Mouse (Mus musculus) G1E (cell line): ENCODE results near the gene D430041D05Rik. TPM values are rescaled to one million over a fixed set of nuclear protein-coding genes. Genes with fewer than 3 reads are reported as not detected.

Experiments used
- ATAC-seq: 2 replicates; pipeline ENCODE4 v1.8.0; 2016; ENCODE audit warnings: mild to moderate bottlenecking; ENCODE audit not compliant: insufficient number of reproducible peaks, poor library complexity, low FRiP score, severe bottlenecking; ENCODE audit errors: extremely low read depth
- DNase-seq: peaks from one replicate; pipeline ENCODE4 v3.0.0; 2012; ENCODE audit warnings: low spot score
- H3K27me3 ChIP-seq: 2 replicates; pipeline ENCODE4 v1.6.1; 2012; ENCODE audit warnings: mild to moderate bottlenecking, low read length, inconsistent platforms; ENCODE audit not compliant: insufficient read depth
- H3K36me3 ChIP-seq: replicated peaks from 2 replicates; pipeline ENCODE3; 2012; ENCODE audit warnings: mild to moderate bottlenecking, inconsistent platforms
- H3K4me1 ChIP-seq: 2 replicates; pipeline ENCODE4 v1.6.1; 2012; ENCODE audit warnings: low read depth, low read length, inconsistent platforms, mixed read lengths; ENCODE audit not compliant: insufficient read depth
- H3K4me3 ChIP-seq: 2 replicates; pipeline ENCODE4 v1.5.1; 2012; ENCODE audit warnings: low read depth, mild to moderate bottlenecking, inconsistent platforms, low read length, moderate library complexity, mixed read lengths
- H3K9me3 ChIP-seq: replicated peaks from 2 replicates; pipeline ENCODE4 v1.6.1; 2012; ENCODE audit warnings: inconsistent platforms
- CTCF ChIP-seq: IDR thresholded peaks from 2 replicates; pipeline ENCODE4 v1.5.1; 2012; ENCODE audit warnings: low read depth, low read length, inconsistent platforms, mixed read lengths
- GATA1 ChIP-seq: IDR thresholded peaks from 2 replicates; pipeline ENCODE4 v1.6.1; 2012; ENCODE audit warnings: borderline replicate concordance, low read length, inconsistent platforms, mixed read lengths
- GATA2 ChIP-seq: IDR thresholded peaks from 2 replicates; pipeline ENCODE4 v1.6.1; 2012; ENCODE audit warnings: low read depth, low read length, inconsistent platforms, borderline replicate concordance
- POLR2AphosphoS5 ChIP-seq: IDR thresholded peaks from 2 replicates; pipeline ENCODE4 v1.6.1; 2012; ENCODE audit warnings: low read depth, low read length, inconsistent platforms; ENCODE audit not compliant: insufficient replicate concordance
- TAL1 ChIP-seq: conservative IDR thresholded peaks from 2 replicates; pipeline ENCODE4 v1.6.1; 2012; ENCODE audit warnings: low read depth, low read length, inconsistent platforms, mixed read lengths
- polyA plus RNA-seq: library from polyadenylated mRNA; stranded (reverse); fragments of >175 nt; gene quantifications from 2 replicates; pipeline ENCODE4 v1.2.3, GENCODE M21; 2012
- total RNA-seq, 2 experiments: library from RNA; stranded (forward) in 1 of 2; stranded (reverse) in 1 of 2; fragments of 200-1000 nt in 1 of 2; fragments of >200 nt in 1 of 2; fragmentation: Nextera tagmentation in 1 of 2; gene quantifications; 2 replicates each; pipeline ENCODE4 v1.2.3; 2014 to 2017

The D430041D05Rik gene
- total and polyA plus RNA-seq, 3 experiments, result 0.01 to 0.22 TPM; not detected in 1

GRCm38 (mm10) chr2:104163418-104163817 is 247.4 kb downstream of the D430041D05Rik start:
- Histone ChIP-seq H3K36me3 (no peaks in the 10 kb centered on the region), H3K9me3 (no peaks in the 10 kb centered on the region), H3K4me3 (no peak overlapping the region), H3K4me1 (peaks cover 6% of the 10 kb centered on the region; the same call in 1 of the 2 replicates), H3K27me3 (peaks cover 46% of the 10 kb centered on the region)
- DNase-seq, result no peak
- no peak for ATAC-seq
- TF ChIP-seq GATA1 (no peak), GATA2 (no peak), TAL1 (no peak), POLR2AphosphoS5 (no peak), CTCF (no peak)

- Histone ChIP-seq H3K4me1 (peaks cover 9% of the 10 kb centered on the region; the same call in 1 of the 2 replicates), H3K9me3 (no peaks in the 10 kb centered on the region), H3K4me3 (no peak overlapping the region), H3K27me3 (peaks cover 55% of the 10 kb centered on the region), H3K36me3 (no peaks in the 10 kb centered on the region)
- no peak for TF ChIP-seq CTCF
- TF ChIP-seq POLR2AphosphoS5, result no peak
- no peak for ATAC-seq
- no peak for DNase-seq
Measured at GRCm38 (mm10) chr2:104157831-104158230, 253.0 kb downstream of the D430041D05Rik start.

GRCm38 (mm10) chr2:104153876-104154275 is 256.9 kb downstream of the D430041D05Rik start:
- peaks cover 4% of the 10 kb centered on the region; the same call in 1 of the 2 replicates for H3K4me1 ChIP-seq
- no peak for TF ChIP-seq POLR2AphosphoS5
- no peak for TF ChIP-seq CTCF
- no peak for TF ChIP-seq GATA1
- TF ChIP-seq TAL1, result no peak
- TF ChIP-seq GATA2, result no peak
- H3K4me3 ChIP-seq, result no peak overlapping the region
- DNase-seq, result no peak
- H3K27me3 ChIP-seq, result peaks cover 64% of the 10 kb centered on the region
- no peak for ATAC-seq
- H3K36me3 ChIP-seq, result no peaks in the 10 kb centered on the region
- no peaks in the 10 kb centered on the region for H3K9me3 ChIP-seq

- no peak for DNase-seq
- H3K4me1 ChIP-seq, result peaks cover 4% of the 10 kb centered on the region; the same call in 1 of the 2 replicates
- no peak for TF ChIP-seq POLR2AphosphoS5
- TF ChIP-seq GATA2, result no peak
- no peak for TF ChIP-seq GATA1
- no peak for TF ChIP-seq CTCF
- no peaks in the 10 kb centered on the region for H3K36me3 ChIP-seq
- no peaks in the 10 kb centered on the region for H3K9me3 ChIP-seq
- peaks cover 70% of the 10 kb centered on the region for H3K27me3 ChIP-seq
- no peak overlapping the region for H3K4me3 ChIP-seq
- no peak for ATAC-seq
Measured at GRCm38 (mm10) chr2:104153345-104153744, 257.5 kb downstream of the D430041D05Rik start.

GRCm38 (mm10) chr2:104150608-104151397 is 260.0 kb downstream of the D430041D05Rik start:
- ATAC-seq, result no peak
- Histone ChIP-seq H3K4me1 (peaks cover 10% of the 10 kb centered on the region), H3K36me3 (no peaks in the 10 kb centered on the region), H3K27me3 (peaks cover 58% of the 10 kb centered on the region), H3K4me3 (no peak overlapping the region), H3K9me3 (no peaks in the 10 kb centered on the region)
- TF ChIP-seq GATA1 (no peak), TAL1 (no peak), POLR2AphosphoS5 (no peak), GATA2 (no peak), CTCF (no peak)
- DNase-seq, result no peak

GRCm38 (mm10) chr2:104147910-104148561 is 262.8 kb downstream of the D430041D05Rik start:
- Histone ChIP-seq H3K4me1 (peaks cover 17% of the 10 kb centered on the region), H3K9me3 (no peaks in the 10 kb centered on the region), H3K4me3 (no peak overlapping the region), H3K36me3 (no peaks in the 10 kb centered on the region), H3K27me3 (peaks cover 41% of the 10 kb centered on the region)
- DNase-seq (no peak), ATAC-seq (no peak)
- TF ChIP-seq GATA1 (no peak), TAL1 (no peak), CTCF (no peak), POLR2AphosphoS5 (no peak), GATA2 (no peak)
